Mouse (Mus musculus) c-Kit-positive CD71-positive TER-119-positive erythroid progenitor cells, embryonic 14.5 days (primary cell): ENCODE results near the gene Gm21440.
"Not testable (repeated sequence)": the region's sequence is repeated elsewhere in the genome, so short reads cannot be mapped to it uniquely, and the experiment has no call there.

Experiments
- DNase-seq: peaks from one replicate; pipeline ENCODE4 v3.0.0-alpha.2; 2013; ENCODE audit warnings: low spot score

Gm21440 gene

DNA sequence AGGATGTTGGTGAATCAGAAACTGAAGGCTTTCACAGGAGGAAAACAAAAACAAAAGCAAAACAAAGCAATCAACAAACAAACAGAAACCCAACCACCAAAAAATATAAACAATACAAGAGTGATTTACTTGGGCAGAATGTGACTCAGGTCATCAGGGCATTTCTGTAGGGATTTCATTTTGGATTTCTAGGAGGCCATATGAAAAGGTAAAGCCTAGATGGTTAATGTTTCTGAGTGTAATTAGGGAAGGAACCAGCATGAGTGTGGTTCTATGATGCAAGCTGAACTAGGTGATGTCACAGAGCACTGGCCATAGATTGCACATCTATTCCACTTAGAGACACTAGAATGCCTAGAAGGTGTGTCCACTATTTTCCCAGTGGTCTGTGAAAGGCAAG lies at the start of gene Gm21440, which contains the start of gene Gm21454:
TSS of gene Gm21440 (plus strand) at position 301 of the 400 bp plus-strand sequence.
TSS of gene Gm21454 (plus strand) at position 352 of the 400 bp plus-strand sequence.
- not testable (repeated sequence) for DNase-seq

DNA sequence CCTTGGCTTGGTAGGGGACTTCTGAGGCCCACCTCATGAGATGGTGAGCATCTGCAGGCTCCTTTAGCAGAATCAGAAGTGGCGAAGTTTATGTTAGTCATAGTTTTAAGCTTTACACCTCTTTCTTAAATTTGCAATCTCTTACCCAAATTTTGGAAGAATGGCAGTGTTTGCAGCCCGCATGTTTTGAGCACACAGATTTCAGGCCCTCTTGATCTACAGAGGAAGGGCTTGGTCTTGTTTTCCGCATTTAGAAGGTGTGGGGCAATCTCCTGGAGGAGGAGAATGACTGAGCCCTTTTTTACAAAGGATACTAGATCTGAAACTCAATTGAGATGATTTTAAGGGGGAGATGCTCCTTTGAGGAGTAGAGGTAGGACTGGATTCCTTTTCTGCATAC lies 28.4 kb upstream of the Gm21440 start, which contains the start of gene Gm21828:
TSS of gene Gm21828 (minus strand) at position 101 of the 400 bp plus-strand sequence.
- not testable (repeated sequence) for DNase-seq
